In genomic region chr17:61667428-61667827, GRCm38 (mm10) we compare ENCODE assay signal across 11 mouse cellular contexts.
DNase-seq lines count a peak whose midpoint lies in the region; TF ChIP-seq lines count a peak whose summit lies in the region.
"Had no signal": no experiment of that assay in that cellular context is flagged by ENCODE, and none has a peak within 500 bp of the region (broad histone marks: within the 10 kb centered on the region; RNA-seq: fewer than 3 reads in every experiment).

No protein-coding gene starts in this region.

- DNase-seq in heart, postnatal 14 days, result peak; percentile 7 to 25
- no peak for DNase-seq in heart, adult 11 months
- DNase-seq in 3T3-L1 (ENCODE audit: low read depth, low spot score), result peak; percentile 58
- DNase-seq in brain, embryonic 14.5 days (ENCODE audit: low read depth), result peak; percentile 19
- DNase-seq in left cerebral cortex, postnatal 25 days (ENCODE audit: low spot score in 2 of 2), result peak; percentile 39 to 89
- no peak for DNase-seq in gastrocnemius, adult 8-10 months (ENCODE audit: low spot score in 2 of 2)
- DNase-seq in urinary bladder, postnatal 4 days (ENCODE audit: low spot score in 2 of 2), result no peak
- DNase-seq: heart, adult 2 months; lung, postnatal 10 days; spleen, adult 18-20 months; thymus, postnatal 14 days had no signal

- TF ChIP-seq CTCF in brain, embryonic 14.5 days (IDR thresholded peaks at IDR 0.05; ENCODE audit: borderline replicate concordance, extremely low read depth, insufficient read depth, insufficient read length), result no peak

- no peak for TF ChIP-seq POLR2A in brain, embryonic 14.5 days (IDR thresholded peaks at IDR 0.05; ENCODE audit: borderline replicate concordance, extremely low read depth, insufficient read depth, insufficient read length, poor library complexity, severe bottlenecking)

- intact Hi-C loops in heart, postnatal 14 days (cut with DNase I), result no loop called here
- intact Hi-C loops in left cerebral cortex, postnatal 25 days (cut with DNase I), result no loop called here

Comparison
In these comparisons a context has a peak if more than half of its experiments do, and no peak if none do; other contexts are left out.
1. DNase-seq: peak in heart, postnatal 14 days (2 of 2), 3T3-L1 (single experiment), brain, embryonic 14.5 days (single experiment) and left cerebral cortex, postnatal 25 days (2 of 2); none in heart, adult 11 months (single experiment), gastrocnemius, adult 8-10 months (0 of 2) and urinary bladder, postnatal 4 days (0 of 2).